Mouse (Mus musculus): ENCODE measurements around the gene Cry2.

DNA sequence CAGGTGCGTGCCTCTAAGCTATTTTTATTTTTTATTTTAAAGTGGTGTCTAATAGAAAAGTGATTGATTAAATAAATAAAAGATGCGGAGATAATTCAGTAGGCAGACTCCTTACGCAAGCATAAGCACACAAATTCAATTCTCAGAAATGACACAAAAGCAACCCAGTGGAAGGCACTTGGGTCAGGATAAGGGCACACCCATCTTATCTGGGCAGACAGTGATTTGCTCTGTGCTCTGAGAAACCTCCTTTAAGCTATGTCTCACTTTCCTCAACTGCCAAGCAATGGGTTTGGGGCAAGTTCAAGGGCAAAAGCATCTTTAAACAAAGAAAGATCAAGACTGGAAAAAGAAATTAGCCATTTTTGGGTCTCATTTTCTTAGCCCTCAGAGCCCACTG is 17.3 kb upstream of the Cry2 start:
- TF ChIP-seq GATA1 (IDR thresholded peaks at IDR 0.05; ENCODE audit: low read length) (no peak), TAL1 (IDR thresholded peaks at IDR 0.05; ENCODE audit: low read length) (no peak)
